Mouse (Mus musculus): Measurements from ENCODE around the gene Dapk1.

GRCm38 (mm10) chr13:60671235-60671634 lies 69.5 kb downstream of the Dapk1 start:
- TF ChIP-seq GATA1 (IDR thresholded peaks at IDR 0.05; ENCODE audit: low read length) (no peak), TAL1 (IDR thresholded peaks at IDR 0.05; ENCODE audit: low read length) (no peak)

All from erythroblast, embryonic 14.5 days (primary cell).